Mouse (Mus musculus): Measurements from ENCODE around the gene Slc25a36. TPM values are rescaled to one million over a fixed set of nuclear protein-coding genes. Genes with fewer than 3 reads are reported as not detected.

The Slc25a36 gene
- total RNA-seq, 2 experiments from 2014 or later: 77.0 to 81.2 TPM

DNA sequence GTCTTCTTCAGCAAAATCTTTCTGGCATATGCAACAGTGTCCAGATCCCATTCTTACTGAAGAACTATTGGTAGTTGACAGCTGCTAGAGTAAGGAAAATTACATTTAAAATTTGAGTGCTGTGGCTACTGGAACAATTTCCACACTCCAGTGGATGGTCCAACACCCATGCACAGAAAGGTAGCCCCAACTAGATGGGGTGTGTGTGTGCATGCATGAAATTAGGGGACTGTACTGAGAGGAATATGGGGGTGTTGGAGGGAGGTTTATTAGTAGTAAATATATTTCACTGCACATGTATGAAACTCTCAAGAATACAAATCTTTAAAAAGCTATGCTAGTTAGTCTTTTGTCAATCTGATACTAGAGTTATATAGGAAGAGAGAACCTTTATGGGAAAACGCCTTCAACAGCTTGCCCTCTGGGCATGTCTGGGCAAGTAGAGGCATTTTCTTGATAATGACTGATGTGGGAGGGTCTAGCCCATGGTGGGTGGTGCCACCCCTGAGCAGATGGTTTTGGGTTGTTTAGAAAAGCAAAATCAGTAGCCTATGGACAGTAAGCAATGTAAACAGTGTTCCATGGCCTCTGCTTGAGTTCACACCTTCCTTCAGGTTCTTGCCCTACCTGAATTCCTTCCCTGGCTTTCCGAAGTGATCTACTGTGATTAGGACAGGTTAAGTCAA lies 7.4 kb downstream of the Slc25a36 start:
- no peak for DNase-seq (ENCODE audit: low spot score in 2 of 2)
- no peak overlapping the region for H3K4me3 ChIP-seq
- peak overlapping the region; percentile 41; the same call in 1 of the 2 replicates for H3K27ac ChIP-seq
- no peak for TF ChIP-seq CTCF (conservative IDR thresholded peaks at IDR 0.05)

DNA sequence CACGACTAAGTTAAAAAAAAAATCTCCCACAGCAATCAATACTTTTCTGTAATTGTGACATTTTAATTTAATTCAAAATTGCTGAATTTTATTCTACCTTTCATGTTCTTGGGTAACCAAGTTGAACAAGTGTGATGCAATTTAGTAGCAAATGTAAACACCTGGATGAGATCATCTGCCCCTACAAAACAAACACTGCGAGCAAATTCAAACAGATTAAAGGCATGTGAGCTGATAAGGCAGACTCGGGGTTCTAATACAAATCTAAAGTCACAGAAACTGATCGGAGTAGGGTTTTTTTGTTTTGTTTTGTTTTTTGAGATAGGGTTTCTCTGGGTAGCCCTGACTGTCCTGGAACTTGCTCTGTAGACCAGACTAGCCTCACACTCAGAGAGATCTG lies 12.0 kb downstream of the Slc25a36 start:
- no peak overlapping the region for H3K4me3 ChIP-seq
- no peak for DNase-seq (ENCODE audit: low spot score in 2 of 2)
- no peak for TF ChIP-seq CTCF (conservative IDR thresholded peaks at IDR 0.05)
- no peak overlapping the region for H3K27ac ChIP-seq

DNA sequence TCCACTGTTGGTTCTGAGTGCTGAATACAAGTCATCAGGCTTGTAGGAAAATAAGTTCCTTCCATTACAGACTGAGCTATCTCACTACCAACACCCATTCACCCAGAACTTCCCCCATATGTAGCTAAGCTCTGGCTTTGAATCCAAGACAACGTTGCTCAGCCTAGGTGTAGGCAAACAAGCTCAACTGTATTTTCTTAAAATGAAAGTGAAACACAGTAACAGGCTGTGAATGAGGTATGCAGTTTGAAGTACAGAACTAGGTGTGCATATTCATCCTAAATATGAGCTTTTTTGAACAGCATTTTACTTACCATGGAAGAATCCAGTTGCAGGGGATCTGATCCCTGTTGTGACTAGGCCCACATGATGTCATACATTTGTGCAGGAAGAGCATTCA lies 14.8 kb downstream of the Slc25a36 start:
- TF ChIP-seq CTCF (conservative IDR thresholded peaks at IDR 0.05): no peak
- no peak for DNase-seq (ENCODE audit: low spot score in 2 of 2)
- H3K4me3 ChIP-seq: no peak overlapping the region
- H3K27ac ChIP-seq: no peak overlapping the region

DNA sequence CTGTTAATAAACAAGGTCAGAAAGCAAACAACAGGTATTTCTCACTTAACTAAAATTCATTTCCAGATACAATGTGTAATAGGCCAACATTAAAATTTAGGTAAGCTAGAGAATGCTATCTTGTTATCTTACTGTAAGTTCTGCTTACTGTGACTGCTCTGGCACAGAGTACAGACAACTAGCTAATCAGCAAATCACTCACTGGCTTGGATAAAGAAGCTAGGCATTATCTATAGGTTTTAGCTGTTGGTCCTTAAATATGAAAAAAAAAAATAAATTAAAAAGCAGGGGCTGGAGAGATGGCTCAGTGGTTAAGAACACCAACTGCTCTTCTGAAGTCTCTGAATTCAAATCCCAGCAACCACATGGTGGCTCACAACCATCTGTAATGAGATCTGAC lies 23.1 kb downstream of the Slc25a36 start:
- DNase-seq (ENCODE audit: low spot score in 2 of 2): no peak
- no peak overlapping the region for H3K4me3 ChIP-seq
- H3K27ac ChIP-seq: no peak overlapping the region
- no peak for TF ChIP-seq CTCF (conservative IDR thresholded peaks at IDR 0.05)

DNA sequence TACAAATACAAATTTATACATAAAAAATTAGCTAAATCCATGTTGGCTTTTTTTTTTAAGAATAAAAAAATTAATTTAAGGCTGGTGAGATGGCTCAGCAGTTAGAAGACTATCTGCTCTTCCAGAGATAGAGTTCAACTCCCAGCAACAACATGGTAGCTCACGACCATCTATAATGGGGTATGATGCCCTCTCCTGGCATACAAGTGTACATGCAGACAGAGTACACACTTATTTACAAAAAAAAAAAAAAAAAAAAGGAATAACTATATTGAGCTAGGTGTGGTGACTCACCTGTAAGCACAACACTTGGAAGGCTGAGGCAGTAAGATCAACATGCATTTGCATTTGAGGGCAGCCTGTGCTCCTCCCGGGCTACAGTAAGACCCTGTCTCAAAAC lies 26.3 kb downstream of the Slc25a36 start:
- no peak for DNase-seq (ENCODE audit: low spot score in 2 of 2)
- TF ChIP-seq CTCF (conservative IDR thresholded peaks at IDR 0.05): peak; percentile 47
- no peak overlapping the region for H3K4me3 ChIP-seq
- H3K27ac ChIP-seq: no peak overlapping the region

DNA sequence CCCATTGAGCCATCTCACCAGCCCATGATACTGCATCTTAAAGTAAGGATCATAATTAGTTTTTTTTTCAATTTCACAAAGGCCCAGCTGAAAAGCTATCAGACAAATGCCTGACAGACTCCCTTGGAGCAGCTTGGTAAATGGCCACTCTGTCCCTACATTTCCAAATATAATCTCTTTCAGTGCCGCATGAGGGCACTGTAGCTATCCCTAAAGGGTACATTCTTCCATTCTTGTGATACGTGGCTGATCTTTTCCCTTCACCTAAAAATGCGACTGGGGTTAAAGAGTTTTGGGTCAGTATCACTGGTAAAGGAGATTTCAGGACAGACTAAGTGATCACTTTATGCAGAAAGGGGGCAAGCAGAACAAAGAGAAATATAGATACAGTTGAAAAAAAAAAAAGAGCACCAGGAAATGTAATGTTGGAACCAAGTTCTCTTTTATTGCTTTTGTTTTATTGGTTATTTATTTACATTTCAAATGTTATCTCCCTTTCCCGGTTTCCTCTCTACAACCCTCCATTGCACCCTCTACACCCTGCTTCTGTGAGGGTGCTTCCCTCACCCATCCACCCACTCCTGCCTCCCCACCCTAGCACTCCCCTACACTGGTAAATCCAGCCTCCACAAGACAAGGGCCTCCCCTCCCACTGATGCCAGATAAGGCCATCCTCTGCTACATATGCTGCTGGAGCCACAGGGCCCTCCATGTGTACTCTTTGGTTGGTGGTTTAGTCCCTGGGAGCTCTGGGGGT lies 29.7 kb downstream of the Slc25a36 start:
- DNase-seq (ENCODE audit: low spot score in 2 of 2): no peak
- no peak overlapping the region for H3K4me3 ChIP-seq
- H3K27ac ChIP-seq: no peak overlapping the region
- peak; percentile 63 for TF ChIP-seq CTCF (conservative IDR thresholded peaks at IDR 0.05)

DNA sequence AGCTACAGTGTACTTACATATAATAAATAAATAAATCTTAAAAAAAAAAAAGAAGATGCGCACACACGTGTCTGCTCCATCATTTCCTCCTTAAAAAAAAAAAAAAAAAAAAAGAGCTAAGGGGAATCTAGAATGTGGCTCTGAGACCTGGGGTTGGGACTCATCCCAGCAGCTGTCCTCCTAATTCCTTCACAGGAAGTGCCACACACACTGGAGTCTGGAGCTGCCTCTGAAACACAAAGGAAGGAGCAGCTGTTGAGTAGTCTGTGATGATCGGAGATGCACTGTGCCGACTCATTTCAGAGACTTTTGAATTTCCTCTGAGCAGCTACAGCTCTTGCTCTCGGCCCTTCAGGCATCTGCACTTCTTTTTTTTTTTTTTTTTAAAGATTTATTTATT lies 41.0 kb downstream of the Slc25a36 start:
- TF ChIP-seq CTCF (conservative IDR thresholded peaks at IDR 0.05): no peak
- Histone ChIP-seq H3K27ac (no peak overlapping the region), H3K4me3 (no peak overlapping the region)
- no peak for DNase-seq (ENCODE audit: low spot score in 2 of 2)

DNA sequence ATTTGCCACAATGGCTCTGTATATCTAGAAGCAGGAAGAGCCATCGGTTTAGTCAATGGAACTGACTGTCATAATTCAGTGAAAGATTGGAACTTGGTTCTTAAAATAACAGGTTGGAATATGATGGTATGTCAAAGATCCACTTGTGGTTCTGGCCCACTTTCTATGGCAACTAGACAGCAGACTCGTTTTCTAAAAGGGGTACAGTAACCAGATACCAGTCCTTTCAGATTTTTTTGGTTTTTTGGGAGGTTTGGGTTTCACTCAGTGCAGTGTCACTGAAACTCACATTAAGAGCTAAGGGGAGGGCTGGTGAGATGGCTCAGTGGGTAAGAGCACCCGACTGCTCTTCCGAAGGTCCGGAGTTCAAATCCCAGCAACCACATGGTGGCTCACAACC lies 41.5 kb downstream of the Slc25a36 start:
- no peak for TF ChIP-seq CTCF (conservative IDR thresholded peaks at IDR 0.05)
- no peak for DNase-seq (ENCODE audit: low spot score in 2 of 2)
- Histone ChIP-seq H3K4me3 (no peak overlapping the region), H3K27ac (no peak overlapping the region)

DNA sequence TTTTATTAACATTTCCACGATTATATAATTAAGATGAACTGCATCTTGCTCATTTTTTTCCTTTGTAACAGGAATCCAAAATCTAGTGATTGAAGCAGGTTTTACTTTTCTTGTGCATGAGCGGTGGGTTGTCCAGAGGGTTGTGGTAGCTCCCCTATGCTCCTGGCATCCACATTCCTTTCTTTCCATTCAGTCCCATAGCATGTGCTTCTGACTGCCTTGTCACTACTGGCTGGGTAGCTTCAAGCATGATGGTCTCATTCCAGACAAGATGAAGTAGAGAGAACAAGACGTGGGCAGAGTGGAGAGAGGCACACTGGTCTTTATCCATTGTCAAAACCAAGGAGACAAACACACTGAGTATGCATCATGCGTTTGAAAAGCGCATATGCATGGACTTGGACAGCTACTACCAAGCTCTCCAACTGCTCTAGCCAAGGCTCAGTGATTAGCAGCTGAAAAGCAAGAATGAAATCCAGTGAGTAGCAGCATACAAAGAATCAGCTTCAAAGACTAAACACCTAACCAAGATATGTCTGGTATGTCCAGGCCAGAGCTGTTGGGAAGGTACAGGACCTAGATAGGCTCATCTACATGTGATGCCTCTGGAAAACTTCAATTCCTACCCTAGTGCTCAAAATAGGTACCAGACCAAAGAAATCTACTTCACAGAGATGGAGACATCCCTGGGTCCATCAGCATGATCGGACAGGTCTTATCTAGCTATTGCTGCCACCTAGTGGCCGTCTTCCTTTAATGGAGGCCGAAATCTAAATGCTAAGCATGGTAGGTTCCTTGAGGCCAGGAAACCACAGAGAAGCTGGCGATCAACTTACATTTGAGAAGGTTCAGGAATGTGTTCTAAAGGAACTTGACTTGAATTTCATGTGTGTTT lies 42.5 kb downstream of the Slc25a36 start:
- peak; percentile 80 to 87 for DNase-seq (ENCODE audit: low spot score in 2 of 2)
- no peak overlapping the region for H3K27ac ChIP-seq
- no peak overlapping the region for H3K4me3 ChIP-seq
- peak; percentile 90 for TF ChIP-seq CTCF (conservative IDR thresholded peaks at IDR 0.05)

DNA sequence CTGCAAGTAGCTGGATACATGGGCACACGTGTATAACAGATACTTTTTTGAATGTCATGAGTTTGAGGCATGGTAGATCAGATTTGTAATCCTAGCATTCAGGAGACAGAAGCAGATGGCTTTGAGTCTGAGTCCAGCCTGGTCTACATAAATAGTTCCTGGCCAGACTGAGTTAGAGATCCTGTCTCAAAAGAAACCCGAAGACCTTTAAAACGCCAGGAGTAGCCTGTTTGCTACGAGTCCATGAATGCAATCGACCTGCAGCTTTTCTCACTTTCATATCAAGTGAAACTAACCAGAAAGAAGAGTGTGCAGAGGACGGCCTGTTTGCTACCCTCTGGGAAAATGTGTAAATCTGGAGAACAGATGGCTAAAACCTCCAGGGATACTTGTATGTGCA lies 43.2 kb downstream of the Slc25a36 start:
- no peak for DNase-seq (ENCODE audit: low spot score in 2 of 2)
- TF ChIP-seq CTCF (conservative IDR thresholded peaks at IDR 0.05): no peak

DNA sequence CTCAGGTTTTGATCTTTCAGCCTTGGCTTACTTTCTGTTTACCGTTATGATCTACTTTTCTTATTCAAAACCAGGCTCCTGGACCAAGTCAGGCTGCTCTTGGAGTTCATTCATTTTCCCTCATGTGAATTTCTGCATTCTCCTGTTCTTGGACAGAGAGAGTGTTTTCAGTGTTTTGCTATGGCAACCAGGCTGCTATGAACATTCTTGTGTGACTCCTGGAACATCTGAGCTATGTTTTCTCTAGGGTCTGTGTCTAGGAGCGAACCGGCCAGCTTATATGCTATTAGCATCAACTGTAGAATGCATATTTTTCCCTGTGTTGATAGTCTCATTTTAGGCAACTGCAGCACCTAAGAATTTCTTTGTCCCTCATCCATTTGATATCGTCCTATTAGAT lies 45.1 kb downstream of the Slc25a36 start:
- DNase-seq (ENCODE audit: low spot score in 2 of 2): no peak
- no peak for TF ChIP-seq CTCF (conservative IDR thresholded peaks at IDR 0.05)
- H3K4me3 ChIP-seq: no peak overlapping the region
- H3K27ac ChIP-seq: no peak overlapping the region

More for the DNA sequence above, 43.2 kb downstream of the Slc25a36 start:
- no peak overlapping the region for H3K4me3 ChIP-seq
- H3K27ac ChIP-seq: no peak overlapping the region

DNA sequence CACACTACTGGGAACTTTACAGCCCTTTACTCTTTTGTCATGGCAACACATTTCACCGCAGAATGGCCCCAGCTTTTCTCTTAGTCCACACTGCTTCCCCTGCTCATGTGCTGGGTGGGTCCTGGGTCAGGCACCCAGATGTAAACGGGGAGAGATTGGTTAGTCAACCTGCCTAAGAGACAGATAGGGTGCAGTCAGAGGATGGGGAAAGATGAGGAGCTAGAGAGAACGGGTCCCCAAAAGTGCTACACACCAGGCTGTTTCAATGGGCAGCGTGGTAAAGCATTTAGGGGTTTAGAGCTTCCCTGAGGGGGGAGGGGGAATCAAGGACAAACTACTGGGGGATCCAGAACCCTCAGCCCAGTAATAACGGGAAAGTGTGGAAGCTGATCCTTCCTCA lies 45.7 kb downstream of the Slc25a36 start:
- no peak for TF ChIP-seq CTCF (conservative IDR thresholded peaks at IDR 0.05)
- no peak for DNase-seq (ENCODE audit: low spot score in 2 of 2)
- Histone ChIP-seq H3K4me3 (no peak overlapping the region), H3K27ac (no peak overlapping the region)

DNA sequence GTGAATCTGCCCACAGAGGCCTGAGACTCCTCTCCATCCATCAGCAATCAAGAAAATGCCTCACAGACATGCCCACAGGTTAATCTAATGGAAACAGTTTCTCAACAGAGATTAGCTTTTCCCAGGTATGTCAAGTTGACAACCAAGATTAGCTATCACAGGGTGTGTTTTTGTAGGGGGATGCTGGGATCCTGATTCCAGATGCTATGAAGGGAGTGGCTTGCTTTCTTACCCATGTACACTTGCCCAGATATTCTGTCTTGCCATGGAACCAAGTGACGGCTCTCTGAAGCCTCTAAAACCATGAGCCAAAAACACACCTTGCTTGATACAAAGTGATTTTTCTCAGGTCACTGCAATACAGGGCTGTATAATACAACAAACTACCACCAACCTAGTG lies 46.8 kb downstream of the Slc25a36 start:
- no peak for DNase-seq (ENCODE audit: low spot score in 2 of 2)
- H3K4me3 ChIP-seq: no peak overlapping the region
- no peak overlapping the region for H3K27ac ChIP-seq
- no peak for TF ChIP-seq CTCF (conservative IDR thresholded peaks at IDR 0.05)
